Mouse (Mus musculus): ENCODE measurements around the gene Pgpep1. TPM values are rescaled to one million over a fixed set of nuclear protein-coding genes. Genes with fewer than 3 reads are reported as not detected.

Pgpep1 gene
- polyA plus RNA-seq, 1 experiment from 2014 or later: 78.3 TPM

DNA sequence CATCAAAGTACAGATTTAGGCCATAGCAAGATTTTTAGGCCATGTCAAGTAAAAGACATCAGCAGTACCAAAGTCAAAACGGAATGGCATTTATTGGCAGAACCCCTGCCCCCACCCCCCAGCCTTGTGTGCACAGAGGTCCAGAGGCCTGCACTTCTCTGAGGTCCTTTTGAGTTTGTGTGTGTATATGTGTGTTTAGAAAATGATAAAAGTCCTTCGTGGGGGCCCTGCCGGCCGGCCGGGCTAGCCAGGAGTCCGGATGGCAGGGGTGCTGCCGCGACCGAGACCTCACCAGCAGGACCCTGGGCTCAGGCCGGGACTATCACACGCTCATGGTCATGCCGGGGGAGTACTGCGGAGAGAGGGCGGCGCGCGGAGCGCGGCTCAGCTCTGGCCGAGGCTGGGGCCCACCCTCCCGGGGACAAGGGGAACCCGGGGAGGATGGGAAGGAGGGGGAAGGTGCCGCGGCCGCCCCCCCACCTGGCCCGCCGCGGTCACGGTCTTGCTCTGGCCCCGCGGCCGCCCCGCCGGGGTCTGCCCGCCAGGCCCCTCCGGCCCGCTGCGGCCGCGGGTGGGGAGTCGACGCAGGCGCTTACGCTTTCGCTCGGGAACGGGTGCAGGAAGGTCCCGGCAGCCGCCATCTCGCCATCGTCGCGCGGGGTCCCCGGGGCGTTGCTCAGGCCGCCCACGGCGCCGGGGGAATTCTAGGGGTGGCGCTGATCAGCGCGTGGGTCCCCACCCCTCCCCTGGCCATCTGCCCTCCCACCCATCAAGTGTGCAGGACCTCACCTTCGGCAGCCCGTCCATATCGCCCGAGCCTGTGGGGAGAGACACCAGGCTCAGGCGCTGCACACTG is 62.5 kb downstream of the Pgpep1 start:
- H3K4me3 ChIP-seq (ENCODE audit: low read length): peak overlapping the region; percentile 40
- 10% methylated on average over 37 of the region's 68 CpGs for WGBS
- H3K9ac ChIP-seq (ENCODE audit: low read depth, low read length): peak overlapping the region; percentile 67
- H3K27ac ChIP-seq (ENCODE audit: low read depth, low read length): peak overlapping the region; percentile 34; the same call in 1 of the 2 replicates
- H3K27me3 ChIP-seq (replicated peaks; ENCODE audit: control insufficient read depth, insufficient read depth, low read length): no peaks in the 10 kb centered on the region
- peaks cover 7% of the 10 kb centered on the region for H3K36me3 ChIP-seq (ENCODE audit: control insufficient read depth, insufficient read depth, low read length)
- peak overlapping the region; percentile 73 for H3K4me2 ChIP-seq (ENCODE audit: low read length)
- no peak for ATAC-seq
- peaks cover 2% of the 10 kb centered on the region; the same call in 1 of the 2 replicates for H3K9me3 ChIP-seq (ENCODE audit: control insufficient read depth, low read length)
- H3K4me1 ChIP-seq (ENCODE audit: control insufficient read depth, insufficient read depth, low read depth, low read length): peaks cover 62% of the 10 kb centered on the region

DNA sequence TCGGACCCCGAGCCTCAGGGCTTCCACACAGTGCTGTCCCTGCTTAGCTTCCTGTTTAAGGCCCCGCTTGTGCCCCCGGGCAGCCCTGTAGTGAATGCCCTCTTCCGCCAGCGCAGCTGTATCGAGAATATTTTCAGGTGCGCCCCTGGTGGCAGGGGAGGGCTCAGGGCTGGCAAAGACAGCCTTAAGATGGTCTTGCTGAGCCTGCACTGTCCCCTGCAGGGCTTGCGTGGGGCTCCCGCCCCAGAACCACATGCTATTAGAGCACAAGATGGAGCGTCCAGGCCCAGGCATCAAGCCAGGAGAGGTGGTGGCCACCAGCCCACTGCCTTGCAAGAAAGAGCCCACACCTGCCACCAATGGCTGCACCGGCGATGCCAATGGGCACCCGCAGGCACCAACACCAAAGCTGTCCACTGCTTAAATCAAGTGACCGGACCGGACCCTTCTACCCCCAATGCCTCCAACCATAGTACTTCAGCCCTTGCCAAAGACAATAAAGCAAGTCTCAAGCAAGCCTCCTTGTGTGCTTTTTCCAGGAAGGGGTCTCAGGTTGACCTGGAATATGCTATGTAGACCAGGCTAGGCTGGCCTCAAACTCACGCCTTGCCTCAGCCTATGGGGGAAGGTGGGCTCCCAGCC is 63.3 kb downstream of the Pgpep1 start:
- H3K9ac ChIP-seq (ENCODE audit: low read depth, low read length): no peak overlapping the region
- no peak for ATAC-seq
- peak overlapping the region; percentile 73 for H3K4me2 ChIP-seq (ENCODE audit: low read length)
- H3K36me3 ChIP-seq (ENCODE audit: control insufficient read depth, insufficient read depth, low read length): peaks cover 3% of the 10 kb centered on the region; the same call in 1 of the 2 replicates
- H3K27me3 ChIP-seq (replicated peaks; ENCODE audit: control insufficient read depth, insufficient read depth, low read length): no peaks in the 10 kb centered on the region
- peaks cover 62% of the 10 kb centered on the region for H3K4me1 ChIP-seq (ENCODE audit: control insufficient read depth, insufficient read depth, low read depth, low read length)
- no peak overlapping the region for H3K27ac ChIP-seq (ENCODE audit: low read depth, low read length)
- WGBS: 73% methylated on average over 17 of the region's 17 CpGs
- H3K4me3 ChIP-seq (ENCODE audit: low read length): peak overlapping the region; percentile 40; the same call in 1 of the 2 replicates
- peaks cover 2% of the 10 kb centered on the region; the same call in 1 of the 2 replicates for H3K9me3 ChIP-seq (ENCODE audit: control insufficient read depth, low read length)

Other genes starting within 250 kb of the Pgpep1 start
- 45.9 and 55.1 TPM in 2 replicates for gene Crtc1, start 220.8 kb downstream of the Pgpep1 start, polyA plus RNA-seq (2015; fragmentation: Nextera tagmentation; extraction: Ambion mirVana)
- gene Klhl26, start 183.4 kb downstream of the Pgpep1 start, polyA plus RNA-seq (2015; fragmentation: Nextera tagmentation; extraction: Ambion mirVana): 36.1 and 37.5 TPM in 2 replicates
- 164 and 190 TPM in 2 replicates for gene Tmem59l, start 173.0 kb downstream of the Pgpep1 start, polyA plus RNA-seq (2015; fragmentation: Nextera tagmentation; extraction: Ambion mirVana)
- gene Crlf1, start 167.2 kb downstream of the Pgpep1 start, polyA plus RNA-seq (2015; fragmentation: Nextera tagmentation; extraction: Ambion mirVana): 9.3 and 15.5 TPM in 2 replicates
- gene Rex1bd, start 153.6 kb downstream of the Pgpep1 start, polyA plus RNA-seq (2015; fragmentation: Nextera tagmentation; extraction: Ambion mirVana): 173 and 192 TPM in 2 replicates
- gene Uba52, start 149.6 kb downstream of the Pgpep1 start, polyA plus RNA-seq (2015; fragmentation: Nextera tagmentation; extraction: Ambion mirVana): 576 and 598 TPM in 2 replicates
- gene Fkbp8, start 132.7 kb downstream of the Pgpep1 start, polyA plus RNA-seq (2015; fragmentation: Nextera tagmentation; extraction: Ambion mirVana): 429 and 441 TPM in 2 replicates
- gene Kxd1, start 132.4 kb downstream of the Pgpep1 start, polyA plus RNA-seq (2015; fragmentation: Nextera tagmentation; extraction: Ambion mirVana): 45.2 and 45.4 TPM in 2 replicates
- gene Ell, start 120.9 kb downstream of the Pgpep1 start, polyA plus RNA-seq (2015; fragmentation: Nextera tagmentation; extraction: Ambion mirVana): 14.9 and 19.2 TPM in 2 replicates
- gene Isyna1, start 66.0 kb downstream of the Pgpep1 start, polyA plus RNA-seq (2015; fragmentation: Nextera tagmentation; extraction: Ambion mirVana): 150 and 164 TPM in 2 replicates
- gene Ssbp4, start 51.5 kb downstream of the Pgpep1 start, polyA plus RNA-seq (2015; fragmentation: Nextera tagmentation; extraction: Ambion mirVana): 148 and 157 TPM in 2 replicates
- gene Lrrc25, start 44.2 kb downstream of the Pgpep1 start, polyA plus RNA-seq (2015; fragmentation: Nextera tagmentation; extraction: Ambion mirVana): 1.1 and 1.6 TPM in 2 replicates
- gene Gdf15, start 27.9 kb downstream of the Pgpep1 start, polyA plus RNA-seq (2015; fragmentation: Nextera tagmentation; extraction: Ambion mirVana): 0.11 and 0.48 TPM in 2 replicates
- 168 and 169 TPM in 2 replicates for gene Lsm4, start 12.9 kb upstream of the Pgpep1 start, polyA plus RNA-seq (2015; fragmentation: Nextera tagmentation; extraction: Ambion mirVana)
- 60.0 and 69.0 TPM in 2 replicates for gene Jund, start 38.6 kb upstream of the Pgpep1 start, polyA plus RNA-seq (2015; fragmentation: Nextera tagmentation; extraction: Ambion mirVana)
- gene Iqcn, start 43.1 kb upstream of the Pgpep1 start, polyA plus RNA-seq (2015; fragmentation: Nextera tagmentation; extraction: Ambion mirVana): 0.10 TPM in 1 of 2 replicates, not detected in the other
- 0.19 TPM in 1 of 2 replicates, not detected in the other for gene Gm3336, start 58.2 kb upstream of the Pgpep1 start, polyA plus RNA-seq (2015; fragmentation: Nextera tagmentation; extraction: Ambion mirVana)
- gene Pde4c, start 63.3 kb upstream of the Pgpep1 start, polyA plus RNA-seq (2015; fragmentation: Nextera tagmentation; extraction: Ambion mirVana): 0.19 and 0.42 TPM in 2 replicates
- 622 and 635 TPM in 2 replicates for gene Rab3a, start 94.3 kb upstream of the Pgpep1 start, polyA plus RNA-seq (2015; fragmentation: Nextera tagmentation; extraction: Ambion mirVana)
- 48.6 and 49.9 TPM in 2 replicates for gene Mpv17l2, start 100.6 kb upstream of the Pgpep1 start, polyA plus RNA-seq (2015; fragmentation: Nextera tagmentation; extraction: Ambion mirVana)
- gene Pik3r2, start 116.3 kb upstream of the Pgpep1 start, polyA plus RNA-seq (2015; fragmentation: Nextera tagmentation; extraction: Ambion mirVana): 115 and 118 TPM in 2 replicates
- gene Mast3, start 144.7 kb upstream of the Pgpep1 start, polyA plus RNA-seq (2015; fragmentation: Nextera tagmentation; extraction: Ambion mirVana): 21.9 and 23.9 TPM in 2 replicates
- 0.11 and 0.14 TPM in 2 replicates for gene Il12rb1, start 148.1 kb upstream of the Pgpep1 start, polyA plus RNA-seq (2015; fragmentation: Nextera tagmentation; extraction: Ambion mirVana)
- gene Arrdc2, start 179.3 kb upstream of the Pgpep1 start, polyA plus RNA-seq (2015; fragmentation: Nextera tagmentation; extraction: Ambion mirVana): 6.8 and 7.9 TPM in 2 replicates
- gene Kcnn1, start 202.9 kb upstream of the Pgpep1 start, polyA plus RNA-seq (2015; fragmentation: Nextera tagmentation; extraction: Ambion mirVana): 16.3 and 18.5 TPM in 2 replicates
- 168 and 190 TPM in 2 replicates for gene Ccdc124, start 213.5 kb upstream of the Pgpep1 start, polyA plus RNA-seq (2015; fragmentation: Nextera tagmentation; extraction: Ambion mirVana)
- 2.4 and 3.1 TPM in 2 replicates for gene Slc5a5, start 232.4 kb upstream of the Pgpep1 start, polyA plus RNA-seq (2015; fragmentation: Nextera tagmentation; extraction: Ambion mirVana)
- gene Rpl18a, start 237.0 kb upstream of the Pgpep1 start, polyA plus RNA-seq (2015; fragmentation: Nextera tagmentation; extraction: Ambion mirVana): 1,821 and 2,018 TPM in 2 replicates
- 57.8 and 71.4 TPM in 2 replicates for gene Map1s, start 245.5 kb upstream of the Pgpep1 start, polyA plus RNA-seq (2015; fragmentation: Nextera tagmentation; extraction: Ambion mirVana)

All from hindbrain, embryonic 16.5 days (tissue).